Mouse (Mus musculus) thymus, adult 2 months (tissue): Measurements from ENCODE around the gene Scfd2. TPM values are rescaled to one million over a fixed set of nuclear protein-coding genes. Genes with fewer than 3 reads are reported as not detected.

Experiments used
- DNase-seq: peaks from one replicate; pipeline ENCODE4 v3.0.0; 2021
- H3K27ac ChIP-seq: fragments of 200-500 bp; 2 replicates; pipeline ENCODE4 v1.5.1; 2012; ENCODE audit warnings: low read length, control low read depth; ENCODE audit not compliant: control insufficient read depth, insufficient read depth
- H3K27me3 ChIP-seq: fragments of 200-500 bp; 2 replicates; pipeline ENCODE4 v1.6.1; 2012; ENCODE audit warnings: mild to moderate bottlenecking, low read length, moderate library complexity, mixed read lengths; ENCODE audit not compliant: control insufficient read depth, insufficient read depth
- H3K36me3 ChIP-seq: fragments of 200-500 bp; 2 replicates; pipeline ENCODE4 v1.6.1; 2012; ENCODE audit warnings: mild to moderate bottlenecking, low read length, moderate library complexity; ENCODE audit not compliant: control insufficient read depth, insufficient read depth
- H3K4me1 ChIP-seq: fragments of 200-500 bp; replicated peaks from 2 replicates; pipeline ENCODE4 v1.6.1; 2012; ENCODE audit warnings: low read length; ENCODE audit not compliant: control insufficient read depth, insufficient read depth
- H3K4me3 ChIP-seq: fragments of 200-500 bp; 2 replicates; pipeline ENCODE4 v1.5.1; 2012; ENCODE audit warnings: mild to moderate bottlenecking, low read length, control low read depth, moderate library complexity; ENCODE audit not compliant: control insufficient read depth, insufficient read depth
- CTCF ChIP-seq: fragments of 200-500 bp; IDR thresholded peaks from 2 replicates; pipeline ENCODE4 v1.5.1; 2012; ENCODE audit warnings: mild to moderate bottlenecking, control low read depth, low read length, moderate library complexity, borderline replicate concordance; ENCODE audit not compliant: control insufficient read depth, poor library complexity, insufficient read depth; ENCODE audit errors: extremely low read depth
- POLR2A ChIP-seq: fragments of 200-500 bp; IDR thresholded peaks from 2 replicates; pipeline ENCODE4 v1.6.1; 2012; ENCODE audit warnings: mild to moderate bottlenecking, low read length, control low read depth, moderate library complexity; ENCODE audit not compliant: control insufficient read depth, poor library complexity, insufficient read depth; ENCODE audit errors: extremely low read depth
- WGBS: fragments of 180-500 bp; shearing (Covaris S2); methylation state at CpG from one replicate; pipeline ENCODE4 v1.1.7; 2018; 5-methylcytosine and 5-hydroxymethylcytosine counted together
- polyA plus RNA-seq: library from polyadenylated mRNA; depleted of rRNA; stranded (reverse); fragments of >200 nt; gene quantifications from 2 replicates; pipeline ENCODE4 v1.2.3, GENCODE M21; 2012

The Scfd2 gene
- polyA plus RNA-seq, 1 experiment, result 14.5 TPM

DNA sequence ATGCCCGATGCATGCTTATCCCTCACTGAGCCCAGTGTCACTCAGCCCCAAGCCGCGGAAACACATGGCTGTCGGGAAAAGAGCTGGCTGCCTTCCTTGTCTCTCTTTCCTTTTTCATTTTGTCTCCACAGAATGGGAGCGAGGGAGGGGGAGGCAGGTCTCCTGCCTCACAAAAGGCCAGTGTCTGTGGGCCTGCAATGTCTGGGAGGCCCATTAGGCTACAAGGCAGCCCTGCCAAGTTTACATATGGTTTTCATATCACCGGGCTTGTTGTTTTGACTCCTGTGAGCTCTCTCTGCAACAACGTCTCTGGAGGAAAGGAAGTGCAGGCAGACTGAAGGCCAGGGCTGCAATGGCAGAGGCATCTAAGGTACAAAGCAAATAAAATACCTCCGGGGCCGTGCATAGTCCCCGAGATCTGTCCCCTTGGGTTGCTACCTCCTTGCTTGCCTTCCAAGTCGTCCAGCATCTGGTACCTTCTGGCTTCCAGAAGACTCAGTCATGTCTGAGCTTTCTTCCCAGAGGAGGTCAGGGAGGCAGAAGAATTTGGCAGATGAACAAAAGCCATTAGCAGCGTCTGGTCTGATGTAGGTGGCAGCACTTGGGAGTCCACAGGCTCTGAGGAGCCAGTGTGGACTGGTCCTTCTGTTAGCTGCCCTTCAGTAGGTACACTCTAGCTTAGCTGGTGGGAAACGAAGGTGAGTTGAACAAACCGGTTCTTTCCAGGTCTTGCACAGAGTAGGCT, 355.9 kb downstream of the Scfd2 start:
- H3K4me1 ChIP-seq, result no peaks in the 10 kb centered on the region
- no peak overlapping the region for H3K4me3 ChIP-seq
- no peaks in the 10 kb centered on the region for H3K27me3 ChIP-seq
- no peak for DNase-seq
- H3K36me3 ChIP-seq, result no peaks in the 10 kb centered on the region
- TF ChIP-seq POLR2A (no peak), CTCF (no peak)
- WGBS, result 82% methylated on average over 14 of the region's 14 CpGs
- no peak overlapping the region for H3K27ac ChIP-seq

DNA sequence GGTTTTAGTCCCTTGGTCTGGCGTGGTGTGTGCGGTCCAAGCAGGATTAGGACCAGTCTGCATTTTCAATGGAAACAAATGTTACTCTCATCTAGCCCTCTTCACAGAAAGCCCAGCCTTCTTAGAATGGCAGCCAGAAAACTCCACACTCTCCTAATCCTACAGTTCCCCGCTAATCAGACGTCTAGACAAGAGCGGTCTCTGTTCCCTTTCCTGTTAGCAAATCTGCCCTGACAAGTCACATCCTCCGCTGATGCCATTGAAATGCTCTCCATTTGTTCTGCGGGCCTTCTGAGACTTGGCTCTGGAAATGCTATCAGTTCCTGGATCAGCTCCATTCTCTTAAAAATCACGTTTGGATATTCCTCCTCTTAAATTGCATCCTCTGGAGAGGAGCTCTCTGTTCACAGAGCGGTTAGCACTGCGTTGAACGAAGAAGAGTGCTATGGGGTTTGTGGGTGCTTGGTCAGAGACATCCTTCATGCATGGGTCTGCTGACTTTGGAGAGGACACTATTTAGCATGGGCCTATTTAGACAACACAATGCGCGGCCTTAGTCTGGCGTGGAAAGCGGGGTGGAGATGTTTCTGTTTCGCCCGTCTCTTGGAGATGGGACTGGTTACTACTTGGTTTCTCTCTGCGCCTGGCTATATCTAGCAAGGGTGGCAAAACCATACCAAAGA, 358.3 kb downstream of the Scfd2 start:
- no peak overlapping the region for H3K4me3 ChIP-seq

DNA sequence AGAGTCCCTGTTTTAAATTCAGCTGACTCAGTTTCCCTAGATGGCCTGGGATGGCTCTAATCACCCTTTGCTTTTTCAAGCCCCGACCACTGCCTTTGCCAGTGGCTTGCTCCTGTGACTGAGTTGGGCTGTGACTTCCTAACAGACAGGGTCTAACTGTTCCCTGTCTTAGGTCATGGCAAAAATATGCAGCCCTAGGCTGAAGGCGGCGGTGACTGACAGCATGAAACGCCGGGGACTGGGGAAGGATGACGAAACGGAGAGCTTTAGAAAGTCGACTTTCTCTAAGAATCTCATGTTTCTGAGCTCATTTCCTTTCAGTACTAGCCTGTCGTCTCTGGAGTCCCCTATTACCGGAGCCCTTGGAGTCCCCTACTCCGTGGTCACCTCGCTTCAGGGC, 359.4 kb downstream of the Scfd2 start:
- no peak for DNase-seq
- WGBS, result 71% methylated on average over 12 of the region's 12 CpGs
- Histone ChIP-seq H3K27me3 (no peaks in the 10 kb centered on the region; the same call in 1 of the 2 replicates), H3K27ac (no peak overlapping the region), H3K4me3 (no peak overlapping the region), H3K36me3 (no peaks in the 10 kb centered on the region), H3K4me1 (no peaks in the 10 kb centered on the region)
- TF ChIP-seq CTCF (no peak), POLR2A (no peak)

More for the DNA sequence above, 358.3 kb downstream of the Scfd2 start:
- 73% methylated on average over 18 of the region's 18 CpGs for WGBS
- TF ChIP-seq CTCF (no peak), POLR2A (no peak)
- DNase-seq, result no peak
- Histone ChIP-seq H3K36me3 (no peaks in the 10 kb centered on the region), H3K4me1 (no peaks in the 10 kb centered on the region), H3K27me3 (no peaks in the 10 kb centered on the region; the same call in 1 of the 2 replicates), H3K27ac (no peak overlapping the region)

DNA sequence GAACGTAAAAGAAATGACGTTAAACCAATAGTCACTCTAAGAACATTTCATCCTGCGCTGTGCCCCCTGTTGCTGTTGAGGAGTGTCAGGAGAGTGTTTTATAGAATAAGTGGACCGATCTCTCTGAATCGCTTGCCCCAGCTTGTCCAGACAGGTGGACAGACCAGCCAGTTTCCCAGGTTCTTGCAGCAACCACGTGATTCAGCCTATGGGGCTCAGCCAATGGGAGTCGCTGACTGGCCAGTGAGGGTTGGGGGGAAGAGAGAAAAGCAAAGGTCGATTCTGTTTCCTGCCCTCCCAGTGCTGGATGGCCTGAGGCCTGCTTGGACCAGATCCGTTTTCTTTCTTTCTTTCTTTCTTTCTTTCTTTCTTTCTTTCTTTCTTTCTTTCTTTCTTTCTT, 359.8 kb downstream of the Scfd2 start:
- no peak overlapping the region for H3K27ac ChIP-seq
- no peaks in the 10 kb centered on the region; the same call in 1 of the 2 replicates for H3K27me3 ChIP-seq
- WGBS, result 81% methylated on average over 9 of the region's 9 CpGs
- DNase-seq, result no peak
- no peaks in the 10 kb centered on the region for H3K4me1 ChIP-seq
- H3K4me3 ChIP-seq, result no peak overlapping the region
- TF ChIP-seq POLR2A (no peak), CTCF (no peak)
- no peaks in the 10 kb centered on the region for H3K36me3 ChIP-seq

DNA sequence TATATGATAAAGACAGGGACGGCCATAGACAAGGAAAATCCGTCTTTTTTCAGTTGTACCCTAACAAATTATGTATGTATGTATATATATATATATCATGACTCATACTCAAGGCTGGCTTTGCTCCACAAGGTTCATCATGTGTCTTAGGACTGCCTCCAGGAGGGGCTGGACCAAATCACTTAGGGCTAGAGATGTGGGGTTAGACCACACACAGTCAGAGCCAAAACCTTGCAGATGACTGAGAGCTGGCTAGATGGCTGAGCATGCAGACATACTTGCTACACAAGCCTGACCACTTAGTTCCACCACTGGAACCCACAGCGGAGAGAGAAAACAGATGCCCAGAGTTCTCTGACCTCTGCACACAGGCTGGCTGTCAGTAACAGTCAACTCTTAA, 363.5 kb downstream of the Scfd2 start:
- H3K27ac ChIP-seq, result no peak overlapping the region
- DNase-seq, result no peak
- H3K27me3 ChIP-seq, result no peaks in the 10 kb centered on the region; the same call in 1 of the 2 replicates
- no peak overlapping the region for H3K4me3 ChIP-seq
- H3K36me3 ChIP-seq, result no peaks in the 10 kb centered on the region
- TF ChIP-seq CTCF (no peak), POLR2A (no peak)
- WGBS, result 95% methylated on average over 3 of the region's 3 CpGs
- no peaks in the 10 kb centered on the region for H3K4me1 ChIP-seq

DNA sequence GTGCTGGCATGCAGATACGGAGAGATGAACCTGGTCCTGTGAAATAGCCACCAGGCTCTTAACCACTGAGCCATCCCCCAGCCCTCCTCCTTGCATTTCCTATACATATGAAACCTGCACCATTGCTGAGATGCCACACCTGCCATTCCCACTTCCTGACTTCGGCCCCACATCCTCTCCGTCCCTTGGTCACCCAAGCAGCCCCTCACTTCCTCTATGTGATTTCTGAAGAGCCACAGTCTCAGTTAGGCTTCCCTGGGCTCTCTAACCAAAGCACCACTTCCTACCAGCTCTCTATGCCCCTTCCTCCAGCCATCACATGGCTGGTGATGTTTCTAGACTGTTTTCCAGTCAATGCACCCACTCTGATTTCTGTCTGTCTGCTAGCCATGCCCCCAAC, 364.9 kb downstream of the Scfd2 start:
- no peak overlapping the region for H3K4me3 ChIP-seq
- DNase-seq, result no peak
- TF ChIP-seq POLR2A, result no peak
- TF ChIP-seq CTCF, result no peak
- H3K36me3 ChIP-seq, result no peaks in the 10 kb centered on the region
- no peaks in the 10 kb centered on the region; the same call in 1 of the 2 replicates for H3K27me3 ChIP-seq
- WGBS, result 16% methylated on average over 3 of the region's 3 CpGs
- H3K4me1 ChIP-seq, result no peaks in the 10 kb centered on the region
- H3K27ac ChIP-seq, result no peak overlapping the region
